Mouse (Mus musculus) heart, adult 2 months (tissue): ENCODE measurements at regions not wholly inside any gene's neighbourhood (a gene's known extent, or its start where the extent isn't known, plus 50 kb on each side); places are given as distances from the start of the nearest gene placed in this dataset.

Source experiments
- CTCF ChIP-seq: fragments of 200-600 bp; IDR thresholded peaks from 2 replicates; pipeline ENCODE4 v1.8.1; 2022; ENCODE audit warnings: antibody characterized with exemption, mild to moderate bottlenecking, moderate library complexity
- POLR2A ChIP-seq: fragments of 200-500 bp; IDR thresholded peaks from 2 replicates; pipeline ENCODE4 v1.6.1; 2011; ENCODE audit warnings: mild to moderate bottlenecking, low read depth, low read length, control low read depth; ENCODE audit not compliant: insufficient read depth

GRCm38 (mm10) chr3:144104366-144104765 lies 100.7 kb downstream of the Lmo4 start:
- TF ChIP-seq CTCF (no peak), POLR2A (no peak)
